Mouse (Mus musculus) C2C12 (cell line): ENCODE results near the gene Krtap2-4. TPM values are rescaled to one million over a fixed set of nuclear protein-coding genes. Genes with fewer than 3 reads are reported as not detected.
A peak's percentile ranks its signal among the peaks of the same experiment; 100 is the strongest.
"Not testable (repeated sequence)": the region's sequence is repeated elsewhere in the genome, so short reads cannot be mapped to it uniquely, and the experiment has no call there.

Source experiments
- H3K27me3 ChIP-seq: one replicate; pipeline ENCODE4 v1.6.1; 2011; ENCODE audit not compliant: control insufficient read depth, insufficient read depth, insufficient read length
- H3K36me3 ChIP-seq: one replicate; pipeline ENCODE4 v1.6.1; 2011; ENCODE audit not compliant: control insufficient read depth, insufficient read depth
- H3K4me3 ChIP-seq: one replicate; pipeline ENCODE4 v1.5.1; 2011; ENCODE audit warnings: mild to moderate bottlenecking, control low read depth; ENCODE audit not compliant: poor library complexity, insufficient read depth, severe bottlenecking
- H3K79me2 ChIP-seq: one replicate; pipeline ENCODE4 v1.6.1; 2011; ENCODE audit not compliant: control insufficient read depth, insufficient read depth
- H3K79me3 ChIP-seq: one replicate; pipeline ENCODE4 v1.6.1; 2011; ENCODE audit warnings: low read depth, control low read depth
- H3ac ChIP-seq: one replicate; pipeline ENCODE3; 2011; ENCODE audit warnings: low read depth; ENCODE audit not compliant: control insufficient read depth, insufficient read length
- CEBPB ChIP-seq: IDR thresholded peaks from one replicate; pipeline ENCODE4 v1.6.1; 2011; ENCODE audit warnings: low read depth, mild to moderate bottlenecking, control low read depth, moderate library complexity
- CTCF ChIP-seq: IDR thresholded peaks from one replicate; pipeline ENCODE4 v1.5.1; 2011; ENCODE audit not compliant: control insufficient read depth, insufficient read depth, insufficient read length
- FOSL1 ChIP-seq: IDR thresholded peaks from one replicate; pipeline ENCODE4 v1.8.0; 2011; ENCODE audit warnings: mild to moderate bottlenecking, low read length; ENCODE audit not compliant: poor library complexity, insufficient read depth, severe bottlenecking
- MAX ChIP-seq: IDR thresholded peaks from one replicate; pipeline ENCODE4 v1.6.1; 2011; ENCODE audit warnings: mild to moderate bottlenecking, control low read depth
- MYOD1 ChIP-seq: IDR thresholded peaks from one replicate; pipeline ENCODE4 v1.6.1; 2011; ENCODE audit warnings: low read depth; ENCODE audit not compliant: control insufficient read depth, insufficient read length
- MYOG ChIP-seq: IDR thresholded peaks from one replicate; pipeline ENCODE4 v1.6.1; 2011; ENCODE audit not compliant: control insufficient read depth, insufficient read length; ENCODE audit errors: extremely low read depth
- USF1 ChIP-seq: IDR thresholded peaks from one replicate; pipeline ENCODE4 v1.6.1; 2011; ENCODE audit warnings: low read depth, mild to moderate bottlenecking, control low read depth, moderate library complexity
- long read RNA-seq, 2 experiments: library from polyadenylated mRNA; unstranded; transcript quantifications; one replicate each; pipeline ENCODE4 v2.0.0; 2019 to 2020
- polyA plus RNA-seq: library from polyadenylated mRNA; unstranded; fragments of >200 nt; fragmentation: generic; extraction: Trizol; gene quantifications from one replicate; pipeline ENCODE4 v1.2.1, GENCODE M21; 2012; ENCODE audit warnings: missing spikeins

Gene Krtap2-4
- polyA plus RNA-seq: not detected
- long read RNA-seq, experiment 1: 0 reads
- long read RNA-seq, experiment 2: 0 reads

DNA sequence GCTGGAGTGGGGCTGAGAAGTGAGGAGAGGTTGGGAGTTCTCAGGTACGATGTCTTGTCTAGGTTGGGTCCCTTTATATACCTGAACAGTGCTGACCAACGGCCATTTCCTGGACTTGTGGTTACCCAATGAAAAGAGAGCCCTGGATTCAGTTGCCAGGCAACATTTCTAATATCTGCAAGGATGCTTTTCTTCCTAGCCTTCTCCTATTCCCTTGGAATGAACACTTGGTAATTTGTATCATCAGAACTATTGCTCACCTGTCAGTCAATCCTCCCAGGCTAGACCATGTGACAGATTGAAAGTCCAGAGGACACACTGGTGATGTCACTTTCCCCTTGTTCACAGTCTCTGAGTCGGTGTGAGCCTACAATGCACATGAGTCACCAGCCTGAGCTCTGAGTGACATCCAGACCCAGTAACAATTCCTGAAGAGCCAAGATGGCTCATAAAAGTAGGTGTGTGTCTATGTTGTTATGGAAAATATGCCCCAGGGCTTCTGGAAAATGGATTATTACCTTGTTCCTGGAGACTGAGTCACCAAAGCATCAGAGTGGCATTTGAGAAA lies at the start of gene Krtap2-4:
Gene Krtap2-4, minus strand, starts transcription at position 51 of the 568 bp plus-strand sequence.
- H3K27me3 ChIP-seq: no peaks in the 10 kb centered on the region
- H3K79me3 ChIP-seq: no peaks in the 10 kb centered on the region

DNA sequence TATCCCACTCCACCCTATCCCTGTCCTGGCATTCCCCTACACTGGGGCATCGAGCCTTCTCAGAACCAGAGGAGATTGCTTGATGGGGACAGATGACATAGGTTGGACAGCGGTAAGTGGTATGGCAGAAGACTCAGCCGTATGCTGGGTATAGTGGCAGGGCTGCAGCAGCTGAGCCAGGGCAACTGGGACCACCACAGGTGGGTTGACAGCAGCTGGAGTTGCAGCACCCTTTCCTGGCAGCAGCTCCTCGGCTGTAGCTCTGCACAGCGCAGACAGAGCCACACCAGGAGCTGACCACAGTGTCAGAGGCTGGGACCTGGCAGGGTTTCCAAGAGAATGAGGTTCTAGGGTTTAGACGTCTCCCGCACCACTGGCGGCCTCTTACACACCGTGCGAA lies 48.2 kb upstream of the Krtap2-4 start:
- TF ChIP-seq MAX (no peak), MYOD1 (no peak), FOSL1 (no peak), USF1 (no peak), CTCF (no peak), CEBPB (no peak), MYOG (no peak)
- no peaks in the 10 kb centered on the region for H3K36me3 ChIP-seq

More for the DNA sequence above, at the start of gene Krtap2-4:
- no peak within 1 kb of the TSS for H3ac ChIP-seq
- no peak within 1 kb of the TSS for H3K4me3 ChIP-seq
- H3K79me2 ChIP-seq: no peaks in the 10 kb centered on the region
- no peaks in the 10 kb centered on the region for H3K36me3 ChIP-seq
- TF ChIP-seq MAX (no peak), FOSL1 (no peak), MYOG (no peak), CEBPB (no peak), USF1 (no peak), MYOD1 (no peak), CTCF (no peak)

DNA sequence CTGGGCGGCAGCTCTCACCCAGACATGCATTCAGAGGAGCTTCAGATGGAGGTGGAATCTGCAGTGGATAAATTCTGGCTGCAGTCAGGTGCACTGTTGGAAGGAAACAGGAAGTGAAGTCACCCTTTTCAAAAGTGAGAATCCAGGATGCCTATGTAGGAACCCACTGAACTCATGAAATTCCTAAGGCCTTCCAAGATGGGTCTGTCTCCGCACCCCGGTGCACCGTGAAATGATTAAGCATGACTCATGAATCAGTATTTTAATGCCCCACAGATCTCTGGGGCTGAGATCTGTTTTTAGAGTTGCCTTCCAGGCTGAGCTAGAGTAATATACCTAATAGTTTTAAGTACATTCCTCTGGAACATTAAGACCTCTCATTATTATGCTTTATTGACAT lies 44.6 kb upstream of the Krtap2-4 start:
- Histone ChIP-seq H3K79me2 (no peaks in the 10 kb centered on the region), H3K27me3 (no peaks in the 10 kb centered on the region), H3K36me3 (no peaks in the 10 kb centered on the region), H3ac (no peak overlapping the region), H3K79me3 (no peaks in the 10 kb centered on the region), H3K4me3 (no peak overlapping the region)
- TF ChIP-seq MYOG (no peak), CTCF (no peak), MAX (no peak), CEBPB (no peak), MYOD1 (peak; percentile 2), USF1 (no peak), FOSL1 (peak; percentile 2)

More for the DNA sequence above, 48.2 kb upstream of the Krtap2-4 start:
- Histone ChIP-seq H3K79me2 (no peaks in the 10 kb centered on the region), H3K4me3 (no peak overlapping the region), H3ac (no peak overlapping the region), H3K27me3 (no peaks in the 10 kb centered on the region), H3K79me3 (no peaks in the 10 kb centered on the region)

DNA sequence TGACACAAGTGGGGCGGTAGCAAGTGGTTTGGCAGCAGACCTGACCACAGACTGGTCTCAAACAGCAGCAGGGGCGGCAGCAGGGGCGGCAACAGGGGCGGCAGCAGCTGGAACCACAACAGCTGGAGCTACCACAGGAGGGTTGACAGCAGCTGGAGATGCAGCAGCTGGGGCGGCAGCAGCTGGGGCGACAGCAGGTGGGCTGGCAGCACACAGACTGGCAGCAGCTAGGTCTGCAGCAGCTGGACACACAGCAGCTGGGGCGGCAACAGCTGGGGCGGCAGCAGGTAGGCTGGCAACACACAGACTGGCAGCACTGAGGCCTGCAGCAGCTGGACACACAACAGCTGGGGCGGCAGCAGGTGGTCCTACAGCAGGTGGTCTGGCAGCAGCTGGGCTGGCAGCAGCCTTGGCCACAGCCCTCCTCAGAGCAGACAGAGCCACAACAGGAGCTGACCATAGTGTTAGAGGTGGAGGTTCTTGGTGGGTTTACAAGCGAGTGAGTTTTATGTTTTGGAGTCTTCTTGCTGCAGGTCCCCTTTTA lies 43.9 kb upstream of the Krtap2-4 start, which contains the start of gene Gm11563:
Gene Gm11563, minus strand, starts transcription at position 494 of the 544 bp plus-strand sequence.
- not testable (repeated sequence) for H3K36me3 ChIP-seq, H3K79me3 ChIP-seq, H3K4me3 ChIP-seq, H3ac ChIP-seq, H3K79me2 ChIP-seq, H3K27me3 ChIP-seq
- TF ChIP-seq MYOD1: peak; percentile 86

DNA sequence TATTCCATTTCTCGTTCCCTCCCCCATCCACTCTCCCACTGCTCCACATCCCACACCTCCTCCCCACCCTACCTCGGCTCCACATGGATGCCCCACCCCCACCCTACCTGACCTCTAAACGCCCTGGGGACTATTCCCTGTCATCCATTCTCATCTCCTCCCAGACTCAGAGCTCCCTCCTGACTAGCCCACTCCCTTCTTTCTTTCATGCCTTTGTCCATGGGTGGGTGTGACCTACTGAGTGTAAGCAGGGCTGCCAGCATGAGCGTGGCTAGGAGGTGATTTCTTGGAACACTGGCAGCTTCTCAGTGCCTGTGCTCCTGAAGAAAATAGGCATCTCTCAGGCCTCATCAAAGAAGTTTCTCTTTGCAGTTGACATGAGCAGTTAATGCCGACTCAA lies 42.4 kb upstream of the Krtap2-4 start:
- TF ChIP-seq MYOG (no peak), CEBPB (no peak), CTCF (no peak), FOSL1 (no peak), MAX (no peak), USF1 (no peak), MYOD1 (no peak)
- no peaks in the 10 kb centered on the region for H3K79me3 ChIP-seq
- no peak overlapping the region for H3ac ChIP-seq
- H3K4me3 ChIP-seq: no peak overlapping the region
- H3K36me3 ChIP-seq: no peaks in the 10 kb centered on the region
- H3K27me3 ChIP-seq: no peaks in the 10 kb centered on the region
- no peaks in the 10 kb centered on the region for H3K79me2 ChIP-seq

DNA sequence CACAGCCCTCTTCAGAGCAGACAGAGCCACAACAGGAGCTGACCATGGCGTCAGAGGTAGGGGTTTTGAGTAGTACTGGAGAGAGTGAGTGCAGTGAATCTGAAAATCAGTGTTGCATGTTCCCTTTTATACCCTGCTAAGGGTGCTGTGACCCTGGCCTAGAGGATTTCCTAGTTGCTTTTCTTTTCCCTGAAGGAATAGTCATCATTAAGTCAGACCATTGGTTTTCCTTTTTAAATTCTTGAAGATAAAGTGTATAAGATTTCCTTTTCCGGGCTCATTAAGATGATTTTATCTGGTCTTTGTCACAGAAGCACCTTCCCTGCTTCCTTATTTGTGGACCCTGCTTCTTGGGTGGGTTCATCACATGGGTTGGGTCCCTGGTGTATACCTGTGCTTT lies 35.5 kb upstream of the Krtap2-4 start, which contains the start of gene Gm11555:
Gene Gm11555, minus strand, starts transcription at position 101 of the 400 bp plus-strand sequence.
- no peaks in the 10 kb centered on the region for H3K27me3 ChIP-seq
- H3K79me2 ChIP-seq: no peaks in the 10 kb centered on the region
- no peaks in the 10 kb centered on the region for H3K36me3 ChIP-seq
- TF ChIP-seq MYOD1 (no peak), FOSL1 (no peak), CEBPB (no peak), USF1 (no peak), MYOG (no peak), CTCF (no peak), MAX (no peak)
- H3ac ChIP-seq: no peak within 1 kb of the TSS
- H3K79me3 ChIP-seq: no peaks in the 10 kb centered on the region
- no peak within 1 kb of the TSS for H3K4me3 ChIP-seq
